Mouse (Mus musculus) urinary bladder, adult 2 months (tissue): Measurements from ENCODE around the gene Slc39a13. TPM values are rescaled to one million over a fixed set of nuclear protein-coding genes. Genes with fewer than 3 reads are reported as not detected.

Experiments
- DNase-seq: peaks from one replicate; pipeline ENCODE4 v3.0.0; 2022; ENCODE audit warnings: low spot score
- polyA plus RNA-seq: library from polyadenylated mRNA; depleted of rRNA; stranded (reverse); fragments of >200 nt; gene quantifications from 2 replicates; pipeline ENCODE4 v1.2.3, GENCODE M21; 2012

The Slc39a13 gene
- polyA plus RNA-seq, 1 experiment, result 87.4 TPM

DNA sequence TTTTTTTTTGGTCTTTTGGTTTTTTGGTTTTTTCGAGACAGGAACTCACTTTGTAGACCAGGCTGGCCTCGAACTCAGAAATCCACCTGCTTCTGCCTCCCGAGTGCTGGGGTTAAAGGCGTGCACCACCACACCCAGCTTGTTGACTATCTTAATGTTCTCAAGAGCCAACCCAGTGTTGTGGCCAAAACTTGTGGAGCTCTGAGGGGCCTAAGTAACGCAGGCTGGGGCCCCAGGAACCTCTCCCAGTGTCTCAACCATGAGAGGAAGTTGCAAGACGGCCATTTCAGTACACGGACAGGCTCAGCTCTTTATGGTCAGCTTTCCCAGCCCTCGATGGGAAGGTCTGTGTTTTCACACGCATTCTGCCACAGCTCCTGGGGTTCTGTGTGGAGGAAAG is 18.8 kb upstream of the Slc39a13 start:
- DNase-seq, result no peak

DNA sequence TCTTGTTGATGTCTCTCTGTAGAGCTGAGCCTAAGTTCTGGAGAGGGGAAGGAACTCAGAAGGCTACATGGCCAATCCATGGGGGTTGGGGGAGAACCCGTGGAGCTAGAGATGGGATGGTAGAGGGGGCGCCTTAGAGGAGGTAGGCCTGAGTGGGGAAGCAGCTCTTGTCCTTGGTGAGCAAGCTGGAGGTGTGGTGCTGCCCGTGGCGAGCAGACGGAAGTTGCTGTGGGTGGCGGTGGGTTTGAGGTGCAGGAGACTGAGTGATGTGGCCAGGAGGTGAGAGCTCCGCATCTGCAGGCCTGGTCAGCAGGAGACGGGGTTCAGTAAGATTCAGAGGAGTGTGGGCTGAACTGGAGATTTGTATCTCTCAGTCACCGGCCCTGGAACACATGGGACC is 17.2 kb upstream of the Slc39a13 start:
- no peak for DNase-seq

DNA sequence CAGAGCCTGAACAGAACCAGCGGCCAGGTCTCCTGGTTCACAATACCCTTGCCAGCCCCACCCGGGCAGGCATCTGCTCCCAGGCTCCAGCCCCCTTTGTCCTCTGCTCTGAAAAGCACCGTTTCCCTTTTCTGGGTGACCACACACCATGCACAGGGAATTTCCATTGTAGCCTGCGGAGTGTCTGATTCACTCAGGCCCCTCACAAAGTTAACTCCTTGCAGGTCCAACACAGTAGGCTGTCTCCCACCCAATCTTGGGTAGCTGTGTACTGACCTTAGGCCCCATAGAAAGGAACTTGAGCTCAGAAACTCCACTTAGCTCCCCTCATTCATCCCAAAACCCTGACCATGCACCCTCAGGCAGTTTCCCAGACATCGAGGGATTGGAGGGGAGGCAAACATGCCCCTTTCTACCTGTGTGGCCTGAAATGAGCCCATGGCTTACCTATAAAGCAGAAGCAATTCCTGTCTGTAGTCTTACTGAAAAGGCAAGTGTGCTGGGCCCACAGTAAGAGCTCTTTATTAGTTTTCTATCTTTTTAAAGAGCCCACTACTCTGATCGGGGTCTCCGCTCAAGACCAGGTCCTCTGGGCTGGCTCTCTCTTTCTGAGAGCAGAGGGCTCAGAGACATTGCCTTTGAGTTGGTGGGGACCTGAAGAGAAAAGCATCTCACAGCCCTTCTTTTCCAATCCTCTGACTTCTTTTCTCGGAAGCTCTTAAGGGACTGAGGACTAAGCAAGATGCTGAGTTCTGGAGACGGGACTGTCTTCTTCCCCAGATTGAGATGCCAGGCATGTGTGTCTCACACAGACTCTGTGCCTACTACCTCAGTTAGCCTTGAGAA is 16.4 kb upstream of the Slc39a13 start:
- no peak for DNase-seq

DNA sequence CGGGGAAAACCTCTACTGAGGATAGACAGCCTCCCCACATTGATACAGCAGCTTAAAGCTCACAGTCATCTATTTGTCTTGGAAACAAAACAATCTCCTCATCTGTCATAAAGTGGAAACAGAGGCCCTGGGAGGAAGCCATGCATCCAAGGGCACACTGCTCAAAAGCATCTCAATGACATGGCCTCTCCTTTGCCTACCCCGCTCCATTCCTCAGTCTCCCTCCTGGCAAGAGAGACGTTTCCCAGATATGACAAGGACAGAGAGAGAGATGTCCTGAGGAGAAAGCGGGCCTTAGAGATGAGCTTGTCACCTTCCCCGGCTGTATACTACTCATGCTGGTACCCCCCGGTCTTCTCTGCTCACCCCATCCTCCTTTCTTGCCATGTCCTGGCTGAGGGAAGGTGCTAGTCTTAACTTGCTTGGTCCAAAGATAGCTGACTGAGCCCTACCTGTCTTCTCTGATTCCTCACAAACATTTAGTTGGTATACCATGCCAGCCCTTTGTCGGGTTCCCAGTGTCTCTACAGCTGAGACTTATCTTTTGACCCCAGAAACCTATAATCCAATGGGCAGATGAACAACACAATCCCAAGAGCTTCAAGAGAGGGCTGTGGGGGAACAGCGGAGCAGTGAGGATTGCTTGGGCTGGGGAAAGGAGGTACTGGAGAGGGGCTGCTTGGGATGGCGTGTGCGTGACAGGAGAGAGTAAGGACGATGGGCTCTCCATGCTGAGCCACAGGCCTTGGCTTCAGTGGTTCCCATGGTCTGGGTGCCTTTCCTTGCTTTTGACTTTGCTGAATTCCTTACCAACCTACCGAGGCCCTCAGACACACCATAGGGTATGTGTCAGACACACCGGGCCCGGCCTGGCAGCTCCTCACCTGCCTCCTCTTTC is 15.5 kb upstream of the Slc39a13 start:
- DNase-seq, result no peak

DNA sequence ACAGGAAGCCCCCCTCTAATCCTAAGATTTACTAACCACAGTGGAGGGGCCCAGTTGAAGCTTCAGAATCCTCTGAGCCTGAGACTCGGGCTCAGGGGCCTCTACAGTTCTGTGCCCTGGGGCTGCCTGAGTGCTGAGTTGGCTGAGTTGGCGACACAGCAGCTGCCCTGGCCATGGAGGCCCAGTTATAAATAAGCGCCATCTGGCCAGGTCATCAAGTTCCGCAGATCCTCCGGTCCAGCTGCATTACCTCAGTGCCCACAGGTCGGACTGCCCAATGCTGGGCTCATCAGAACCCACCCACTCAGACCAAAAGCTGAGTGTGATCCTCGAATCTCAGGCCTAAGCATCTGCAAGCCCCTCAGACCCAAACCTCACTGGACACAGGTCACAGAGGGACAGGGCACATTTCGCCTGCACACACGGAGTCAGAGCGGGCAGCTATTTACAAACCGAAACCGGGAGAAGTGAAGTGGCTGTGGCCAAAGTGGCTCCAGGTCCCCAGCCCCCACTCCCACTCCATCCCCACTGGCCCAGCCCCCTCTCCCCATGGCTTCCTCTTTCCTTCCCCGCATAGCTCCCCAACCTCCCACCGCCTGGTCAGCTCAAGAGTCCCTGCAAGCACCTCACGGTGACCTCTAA is 14.1 kb upstream of the Slc39a13 start:
- DNase-seq, result no peak

DNA sequence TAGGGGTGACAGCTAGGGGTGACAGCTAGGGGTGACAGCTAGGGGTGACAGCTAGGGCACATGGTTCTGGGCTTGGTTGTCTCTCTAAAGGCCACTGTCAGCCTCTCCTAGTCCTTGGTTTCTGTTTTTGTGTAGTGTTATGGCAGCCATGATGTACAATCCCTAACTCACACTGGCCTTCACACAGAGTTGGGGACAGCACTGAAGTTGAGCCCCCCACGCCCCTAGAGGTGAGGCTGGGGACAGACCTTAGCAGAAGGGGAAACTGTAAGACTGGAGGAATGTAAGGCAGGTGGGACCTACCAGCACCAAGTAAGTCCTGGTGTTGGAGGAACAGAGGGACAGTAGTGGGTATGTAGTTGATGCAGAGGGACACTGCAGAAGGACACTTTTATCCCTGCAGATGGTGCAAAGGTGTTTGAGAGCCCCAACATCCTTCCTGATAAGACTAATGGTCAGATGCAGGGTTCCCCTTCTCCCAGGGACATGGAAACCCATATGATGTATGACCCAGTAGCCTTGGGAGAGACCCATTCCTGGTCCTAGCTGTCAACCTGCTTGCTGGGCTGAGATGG is 13.2 kb upstream of the Slc39a13 start:
- DNase-seq, result no peak

DNA sequence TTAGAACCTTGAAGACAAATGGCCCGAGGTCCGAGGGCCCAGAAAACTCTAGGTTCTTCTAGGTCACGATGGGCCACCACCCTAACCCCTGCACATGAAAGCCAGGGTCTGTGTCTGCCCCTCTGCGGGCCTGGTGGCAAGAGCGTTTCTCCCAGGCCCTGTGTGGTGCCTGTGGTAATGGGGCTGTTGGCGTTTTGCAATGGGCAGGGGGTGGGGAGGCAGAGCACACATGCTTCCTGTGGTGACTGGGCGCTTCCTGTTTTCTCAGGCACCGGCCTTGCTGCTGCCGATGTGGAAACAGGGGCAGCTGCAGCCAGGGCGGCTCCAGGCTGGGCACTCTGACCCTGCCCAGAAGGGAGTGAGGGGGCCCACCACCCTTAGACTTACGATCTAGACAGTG is 12.6 kb upstream of the Slc39a13 start:
- DNase-seq, result no peak

DNA sequence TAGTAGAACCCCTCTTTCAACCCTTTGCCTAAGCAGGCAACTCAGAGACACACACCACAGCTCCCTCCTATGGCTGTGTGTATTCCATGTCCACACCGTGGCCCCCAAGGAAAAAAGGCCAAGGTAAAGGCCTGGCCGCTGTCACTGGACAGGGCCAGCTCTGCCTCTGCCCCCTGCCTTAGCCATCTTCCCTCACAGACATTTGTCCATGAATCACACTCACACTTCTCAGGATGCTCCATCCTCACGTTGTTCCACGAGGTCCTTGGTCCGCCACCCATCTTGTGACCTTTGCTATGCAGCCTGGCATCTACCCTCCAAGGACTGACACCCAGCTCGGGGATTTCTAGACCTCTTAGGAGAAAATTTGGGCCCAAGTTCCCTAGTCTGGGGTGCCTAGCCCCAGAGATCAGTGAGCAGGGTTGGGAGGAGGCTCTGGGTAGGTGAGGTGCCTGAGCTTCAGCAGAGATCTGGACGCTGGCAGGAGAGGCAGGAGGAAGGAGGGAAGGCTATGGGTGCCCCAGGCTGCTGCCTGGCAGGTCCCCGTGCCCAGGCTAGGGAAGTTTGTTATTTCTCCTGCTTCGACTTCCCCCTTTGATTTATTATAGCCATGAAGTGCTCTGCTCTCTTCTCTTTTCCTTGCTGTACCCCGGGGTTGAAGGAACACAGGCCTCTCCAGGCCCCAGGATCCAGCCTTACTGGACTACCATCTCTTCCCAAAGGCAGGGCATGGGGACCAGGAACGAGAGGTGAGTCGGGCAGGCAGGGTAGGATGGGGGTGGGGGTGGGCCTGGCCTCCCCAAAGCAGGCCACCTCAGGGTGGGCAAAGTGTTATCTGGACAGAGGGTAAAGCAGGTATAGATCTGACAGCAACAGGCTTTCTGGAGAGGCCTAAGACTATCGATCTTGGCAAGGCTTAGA is 11.8 kb upstream of the Slc39a13 start, which contains the start of gene Spi1:
TSS of gene Spi1 (plus strand) at position 616 of the 921 bp plus-strand sequence.
- no peak for DNase-seq

DNA sequence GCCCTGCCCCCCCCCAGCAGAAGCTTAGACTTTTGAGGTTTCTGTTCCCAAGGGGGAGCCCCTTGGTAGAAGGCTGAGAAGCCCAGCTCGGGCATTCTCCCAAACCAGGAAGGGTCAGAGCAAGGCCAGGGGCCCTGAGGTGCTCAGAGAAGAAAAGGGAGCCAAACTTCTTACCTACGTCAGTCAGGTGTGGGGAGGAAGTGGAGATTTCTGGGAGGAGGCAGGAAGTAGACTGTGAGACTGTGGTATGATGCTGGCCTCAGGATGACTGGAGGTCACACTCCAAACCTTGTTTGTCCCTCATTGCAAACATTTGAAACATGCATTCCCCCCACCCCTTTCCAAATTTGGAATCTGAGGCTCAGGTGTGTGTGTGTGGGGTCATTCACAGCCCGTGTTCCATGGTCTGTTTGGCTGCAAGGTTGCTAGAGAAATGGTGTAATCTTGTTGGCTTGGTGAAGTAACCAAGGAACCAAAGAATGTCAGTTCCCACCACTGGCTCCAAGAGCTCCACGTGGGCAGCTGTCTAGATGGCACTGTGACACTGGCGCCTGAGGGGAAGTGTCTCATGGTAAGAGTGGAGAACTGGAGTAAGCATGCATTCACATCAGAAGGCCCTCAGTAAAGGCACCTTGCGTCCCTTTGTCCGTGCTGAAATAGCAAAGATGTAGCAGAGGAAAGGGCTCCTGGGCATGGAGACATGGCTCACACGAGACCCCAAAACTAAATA is 10.7 kb upstream of the Slc39a13 start:
- DNase-seq, result no peak

DNA sequence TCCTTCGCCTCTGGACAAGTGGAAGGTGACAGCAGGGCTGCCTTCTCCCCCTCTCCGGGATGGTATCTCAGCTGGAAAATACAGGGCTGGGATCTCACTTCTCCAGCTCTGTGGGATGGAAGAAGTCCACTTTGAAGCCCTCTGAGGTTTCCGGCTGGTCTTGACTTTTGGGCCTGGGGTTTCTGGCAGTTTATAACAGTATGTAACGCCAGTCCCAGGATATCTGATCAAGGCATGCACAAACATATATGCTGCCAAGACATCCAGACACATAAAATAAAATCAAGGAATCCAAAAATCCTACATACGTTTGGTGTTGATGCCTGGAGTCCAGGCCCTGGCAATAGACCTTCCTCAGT is 8.8 kb upstream of the Slc39a13 start:
- DNase-seq, result no peak

DNA sequence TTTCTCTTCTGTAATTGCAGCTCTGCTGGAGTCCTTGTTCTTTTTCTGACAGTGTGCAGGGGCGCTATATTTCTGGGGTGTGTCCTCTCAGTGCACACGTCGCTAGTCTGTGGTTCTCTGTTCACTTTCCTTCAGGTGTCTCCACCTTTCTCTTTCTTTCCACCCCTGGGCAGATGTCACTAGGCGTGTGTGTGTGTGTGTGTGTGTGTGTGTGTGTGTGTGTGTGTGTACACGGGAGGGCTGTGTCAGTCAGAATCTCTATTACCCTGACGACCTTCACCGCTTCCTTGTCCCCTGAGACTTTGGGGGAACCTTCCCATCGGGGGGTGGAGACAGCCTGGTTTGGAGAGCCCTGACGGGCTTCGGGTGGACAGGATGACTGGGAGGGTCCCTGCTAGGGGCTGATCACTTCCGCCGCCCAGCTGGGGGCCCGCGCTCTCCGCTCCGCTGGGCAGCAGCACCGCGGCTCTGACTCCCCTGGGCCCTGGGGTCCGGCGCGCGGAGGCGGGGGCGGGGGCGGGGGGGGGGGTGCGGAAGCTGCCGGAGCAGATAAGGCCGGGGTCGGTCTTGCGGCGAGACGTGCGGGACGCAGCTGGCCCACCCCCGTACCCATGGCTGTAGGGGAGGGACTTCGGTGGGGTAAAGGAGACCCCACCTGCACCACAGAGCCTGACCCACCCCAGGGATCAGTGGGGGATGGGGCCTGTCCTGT is 8.3 kb upstream of the Slc39a13 start:
- no peak for DNase-seq

DNA sequence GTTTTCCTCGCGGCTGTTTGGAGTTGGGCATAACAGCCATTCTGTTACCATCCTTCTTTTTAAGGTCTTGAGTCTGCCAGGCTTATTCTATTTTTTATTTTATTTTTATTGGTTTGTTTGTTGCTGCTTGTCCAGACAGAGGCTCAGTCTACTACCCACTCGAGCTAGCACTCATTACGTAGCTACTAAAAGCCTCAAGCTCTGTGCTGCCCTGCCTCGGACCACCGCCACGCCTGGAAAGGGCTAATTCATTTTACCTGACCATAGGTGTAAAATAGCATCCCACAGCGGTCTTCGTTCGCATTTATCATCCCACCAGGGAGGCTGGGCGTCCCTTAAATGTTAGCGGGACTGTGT is 7.7 kb upstream of the Slc39a13 start:
- DNase-seq, result no peak

DNA sequence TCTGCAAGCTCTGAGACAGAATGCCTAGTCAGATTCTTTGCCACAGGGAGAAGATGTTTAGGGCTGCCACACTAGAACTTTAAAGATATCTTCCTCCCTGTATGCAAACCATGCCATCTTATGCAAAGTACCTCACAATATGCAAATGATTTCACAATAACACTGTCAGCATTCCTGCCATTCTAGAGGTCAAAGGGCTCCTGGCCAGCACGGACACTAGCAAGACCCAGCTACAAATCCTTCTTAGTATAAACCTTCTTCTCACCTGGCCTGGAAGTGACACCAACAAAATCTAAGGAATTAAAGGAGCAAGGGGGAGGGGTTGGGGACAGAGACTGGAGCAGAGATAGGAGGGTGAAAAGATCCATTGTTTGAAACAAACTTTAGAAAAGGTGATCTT is 1.9 kb upstream of the Slc39a13 start:
- no peak for DNase-seq

DNA sequence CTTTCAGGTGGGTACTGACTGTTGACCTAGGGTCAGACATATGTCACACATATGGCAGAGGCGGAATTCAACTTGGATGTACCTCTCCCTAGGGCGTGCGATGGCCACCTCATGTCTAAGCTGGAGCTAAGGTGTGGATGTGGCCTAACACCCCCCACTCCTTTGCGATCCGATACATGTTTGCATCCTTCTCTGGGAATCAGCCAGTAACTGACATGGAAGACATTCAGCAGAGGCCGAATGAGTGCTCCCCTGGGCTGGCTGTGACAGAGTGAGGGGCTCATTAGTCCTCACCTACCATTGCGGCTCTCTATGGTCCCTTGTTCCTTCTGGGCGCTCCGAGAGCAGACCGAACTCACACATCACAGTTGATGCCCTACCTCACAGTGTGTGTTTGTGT is 842 bp upstream of the Slc39a13 start:
- no peak for DNase-seq

DNA sequence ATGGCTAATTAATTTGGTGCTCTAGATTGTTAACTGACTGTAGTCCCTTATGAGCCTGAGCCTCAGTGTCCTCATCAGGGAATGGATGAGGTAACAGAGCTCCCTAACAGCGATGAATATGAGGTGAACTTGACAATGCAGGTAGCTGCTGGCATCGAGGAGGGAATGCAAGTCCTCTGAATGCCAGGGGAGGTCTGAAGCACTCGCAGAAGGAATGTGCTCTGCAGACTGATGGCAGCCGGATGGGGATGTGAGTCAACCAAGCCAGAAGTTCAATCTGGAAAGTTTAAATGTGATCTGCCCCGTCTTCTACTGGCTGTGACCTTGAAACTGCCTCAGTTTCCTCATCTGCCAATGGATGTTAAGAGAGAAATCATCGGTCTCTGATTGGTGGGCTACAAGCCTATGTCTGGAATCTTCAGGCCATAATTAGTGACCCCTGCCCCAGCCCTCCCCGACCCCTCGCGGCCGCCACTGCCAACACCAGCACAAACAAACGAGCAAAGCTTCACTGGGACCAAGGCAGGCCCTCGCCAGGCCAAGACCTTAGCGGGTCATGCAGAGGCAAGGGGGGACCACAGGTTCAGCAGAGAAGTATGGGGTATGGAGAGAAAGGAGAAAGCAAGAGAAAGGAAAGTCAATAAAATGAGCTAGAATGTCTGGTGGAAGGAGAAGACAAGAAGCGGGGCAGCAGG is 764 bp downstream of the Slc39a13 start:
- DNase-seq, result no peak

DNA sequence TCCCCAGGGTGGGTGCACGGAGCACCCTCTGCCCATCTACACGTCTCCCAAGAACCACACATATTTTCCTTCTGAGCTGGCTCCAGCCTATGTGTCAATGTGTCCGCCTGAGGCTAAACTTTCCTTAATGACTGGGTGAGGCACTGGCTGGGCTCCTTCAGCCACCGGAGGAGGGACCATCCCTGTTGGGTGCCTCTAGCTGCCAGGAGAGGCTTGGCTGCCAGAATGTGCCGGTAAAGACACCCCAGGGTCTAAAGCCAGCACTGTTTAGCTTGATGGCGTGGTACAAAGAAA is 1.4 kb downstream of the Slc39a13 start:
- DNase-seq, result no peak

DNA sequence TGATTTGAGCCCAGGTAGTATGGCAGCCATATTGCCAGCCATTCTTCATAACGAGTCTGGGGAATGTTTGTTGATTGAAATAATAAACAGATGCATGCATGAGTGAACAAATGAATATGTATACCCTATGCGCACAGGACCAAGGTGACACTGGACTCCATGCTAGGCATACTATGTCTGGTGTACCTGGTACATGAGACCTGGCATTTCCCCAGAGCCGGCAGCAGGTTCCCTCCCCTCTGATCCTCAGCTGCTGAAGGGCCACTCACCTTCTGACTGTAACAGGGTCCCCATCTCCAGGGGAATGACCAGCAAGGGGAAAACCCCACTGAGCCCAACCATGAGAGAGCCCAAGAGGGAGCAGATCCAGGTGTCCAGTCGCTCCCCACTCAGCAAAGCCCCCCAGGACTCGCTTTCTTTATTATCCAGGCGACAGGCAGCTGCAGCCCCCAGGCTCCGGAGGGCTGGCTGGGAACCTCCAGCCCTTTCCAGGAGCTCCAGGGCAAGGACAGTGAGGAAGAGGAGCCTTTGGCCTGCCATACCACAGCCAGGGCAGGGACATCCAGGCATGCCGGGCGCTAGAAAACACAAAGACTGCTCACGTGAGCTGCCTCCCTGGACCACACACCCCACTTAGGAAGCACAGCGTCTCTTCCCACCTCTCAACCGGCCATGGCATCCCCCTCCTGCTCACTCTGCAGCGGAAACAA is 1.9 kb downstream of the Slc39a13 start:
- DNase-seq, result no peak

DNA sequence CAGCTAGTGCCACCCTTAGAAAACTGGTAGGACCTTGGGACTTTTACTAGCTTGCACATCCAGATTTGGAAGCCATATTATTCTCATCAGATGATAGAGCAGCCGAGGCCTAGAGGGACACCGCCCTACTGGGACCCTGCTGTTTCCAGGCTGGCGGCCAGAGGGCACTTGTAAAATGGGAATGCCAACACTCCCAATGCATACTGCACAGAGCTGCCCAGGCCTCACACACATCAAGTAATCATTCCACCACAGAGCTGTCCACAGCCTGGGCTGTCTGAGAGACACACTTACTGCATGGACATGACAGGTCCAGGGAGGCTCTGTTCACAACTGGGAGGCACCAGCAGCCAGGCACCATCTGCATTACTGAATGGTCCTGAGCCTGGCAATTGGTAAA is 3.8 kb downstream of the Slc39a13 start:
- no peak for DNase-seq

DNA sequence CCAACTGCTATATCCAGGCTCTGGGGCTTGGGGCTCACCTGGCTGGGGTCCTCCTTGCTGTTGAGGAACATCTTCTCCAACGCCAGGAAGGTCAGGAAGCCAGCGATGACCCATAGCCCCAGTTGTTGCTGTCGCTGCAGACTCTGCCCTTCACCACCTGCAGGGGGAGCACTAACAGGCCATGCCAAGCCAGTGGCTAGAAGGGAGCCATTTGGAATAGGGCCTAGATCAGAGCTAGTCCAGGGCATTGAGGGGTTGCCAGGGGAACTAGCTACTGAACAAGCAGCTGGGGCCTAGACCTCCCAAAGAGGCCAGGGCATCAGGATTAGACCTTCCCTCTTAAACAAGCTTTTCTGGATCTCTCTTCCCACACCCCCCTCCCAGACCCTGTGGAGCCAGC is 4.7 kb downstream of the Slc39a13 start:
- DNase-seq, result no peak
